12 mouse cellular contexts compared by ENCODE assay signal in the genomic region with DNA sequence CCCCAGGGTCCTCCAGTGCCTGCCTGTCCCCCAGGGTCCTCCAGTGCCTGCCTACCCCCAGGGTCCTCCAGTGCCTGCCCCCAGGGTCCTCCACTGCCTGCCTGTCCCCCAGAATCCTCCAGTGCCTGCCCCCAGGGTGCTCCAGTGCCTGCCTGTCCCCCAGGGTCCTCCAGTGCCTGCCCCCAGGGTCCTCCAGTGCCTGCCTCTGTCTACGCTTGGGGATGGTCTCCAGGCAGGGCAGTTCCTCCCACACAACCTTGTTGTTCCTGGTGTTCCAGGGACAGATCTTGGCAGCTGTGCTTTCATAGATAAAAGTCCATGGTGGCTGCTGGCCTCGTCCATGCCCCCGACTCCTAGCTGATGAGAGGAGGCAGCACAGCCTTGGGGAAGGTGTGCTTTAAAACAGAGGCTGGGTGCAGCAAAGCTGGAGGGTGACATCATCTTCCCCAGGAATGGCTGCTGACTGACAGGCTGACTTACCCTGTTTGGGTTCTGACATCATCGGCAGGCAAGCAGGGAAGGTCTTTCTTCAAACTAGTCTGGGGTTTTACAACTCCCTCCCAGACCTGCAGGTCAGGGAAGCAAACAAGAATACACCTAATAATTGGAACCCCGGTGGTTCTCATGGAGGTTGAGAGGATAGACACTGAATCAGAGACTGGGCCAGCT. TPM values are rescaled to one million over a fixed set of nuclear protein-coding genes. Genes with fewer than 3 reads are reported as not detected.
DNase-seq lines count a peak whose midpoint lies in the region; ATAC-seq and TF ChIP-seq lines count a peak whose summit lies in the region.
"Had no signal": no experiment of that assay in that cellular context is flagged by ENCODE, and none has a peak within 500 bp of the region (broad histone marks: within the 10 kb centered on the region; RNA-seq: fewer than 3 reads in every experiment).

No protein-coding gene starts in this region.

- H3K27ac ChIP-seq in layer of hippocampus, adult 2 months = peak overlapping the region; percentile 86
- peak overlapping the region; percentile 87 for H3K27ac ChIP-seq in forebrain, embryonic 10.5 days
- peak overlapping the region; percentile 78 for H3K27ac ChIP-seq in hindbrain, postnatal 0 days
- H3K27ac ChIP-seq in neural tube, embryonic 14.5 days (ENCODE audit: low read depth, low read length) = peak overlapping the region; percentile 69

- H3K4me1 ChIP-seq in forebrain, embryonic 10.5 days = peaks cover 69% of the 10 kb centered on the region
- peaks cover 24% of the 10 kb centered on the region for H3K4me1 ChIP-seq in hindbrain, postnatal 0 days (ENCODE audit: insufficient read depth, low read length)
- H3K4me1 ChIP-seq in neural tube, embryonic 14.5 days (ENCODE audit: control insufficient read depth, insufficient read depth, low read length) = peaks cover 22% of the 10 kb centered on the region

- no peak overlapping the region for H3K9ac ChIP-seq in hindbrain, postnatal 0 days (replicated peaks; ENCODE audit: low read length)
- no peak overlapping the region for H3K9ac ChIP-seq in neural tube, embryonic 14.5 days (replicated peaks; ENCODE audit: low read depth, low read length)

- peak in 1 of 2 experiments; percentile 32 for DNase-seq in layer of hippocampus, adult 2 months (ENCODE audit: low spot score in 2 of 2)
- DNase-seq in layer of hippocampus, postnatal 25 days (ENCODE audit: extremely low spot score in 1 of 2, low spot score in 1 of 2) = no peak
- DNase-seq in forebrain, embryonic 10.5 days (ENCODE audit: extremely low spot score, low spot score) = no peak
- DNase-seq in hindbrain, postnatal 0 days (ENCODE audit: low spot score) = no peak
- no peak for DNase-seq in cerebellum, adult 11-12 months
- no peak for DNase-seq in spleen, postnatal 14 days (ENCODE audit: low spot score in 2 of 2)
- DNase-seq: cerebellum, adult 11 months; heart, postnatal 4 days; thymus, postnatal 14 days had no signal

- H3K4me3 ChIP-seq in layer of hippocampus, adult 2 months = no peak overlapping the region
- H3K4me3 ChIP-seq in forebrain, embryonic 10.5 days = peak overlapping the region; percentile 8; the same call in 1 of the 2 replicates
- H3K4me3 ChIP-seq in hindbrain, postnatal 0 days (ENCODE audit: low read length) = no peak overlapping the region
- no peak overlapping the region for H3K4me3 ChIP-seq in neural tube, embryonic 14.5 days (ENCODE audit: low read depth, low read length)
- H3K4me3 ChIP-seq: erythroblast, embryonic 14.5 days had no signal

- H3K4me2 ChIP-seq in hindbrain, postnatal 0 days (ENCODE audit: low read depth, low read length) = no peak overlapping the region
- H3K4me2 ChIP-seq in neural tube, embryonic 14.5 days (ENCODE audit: low read depth, low read length) = no peak overlapping the region

- no peaks in the 10 kb centered on the region for H3K9me3 ChIP-seq in forebrain, embryonic 10.5 days
- H3K9me3 ChIP-seq in hindbrain, postnatal 0 days (ENCODE audit: low read length) = no peaks in the 10 kb centered on the region
- H3K9me3 ChIP-seq in neural tube, embryonic 14.5 days (ENCODE audit: control insufficient read depth, low read length) = no peaks in the 10 kb centered on the region

- 0 out of 2 replicates have a peak, but pooled peaks have one; percentile 9 for TF ChIP-seq CTCF in layer of hippocampus, adult 2 months (conservative IDR thresholded peaks at IDR 0.05)
- TF ChIP-seq CTCF in hindbrain, postnatal 0 days (IDR thresholded peaks at IDR 0.05; ENCODE audit: low read depth) = no peak

- ATAC-seq in hindbrain, postnatal 0 days = no peak
- ATAC-seq in neural tube, embryonic 14.5 days (ENCODE audit: low read depth) = no peak
- no peak for ATAC-seq in erythroid progenitor cell, adult 5-6 weeks (replicated peaks; ENCODE audit: low FRiP score, poor library complexity, severe bottlenecking)

- H3K36me3 ChIP-seq in forebrain, embryonic 10.5 days (replicated peaks) = no peaks in the 10 kb centered on the region
- no peaks in the 10 kb centered on the region for H3K36me3 ChIP-seq in hindbrain, postnatal 0 days (ENCODE audit: insufficient read depth, low read length)
- no peaks in the 10 kb centered on the region for H3K36me3 ChIP-seq in neural tube, embryonic 14.5 days (ENCODE audit: control insufficient read depth, insufficient read depth, low read length)

- 58% methylated on average over 5 of the region's 5 CpGs for WGBS in forebrain, embryonic 10.5 days
- WGBS in hindbrain, postnatal 0 days = 39% methylated on average over 5 of the region's 5 CpGs
- 45% methylated on average over 5 of the region's 5 CpGs for WGBS in neural tube, embryonic 14.5 days

- peaks cover 90% of the 10 kb centered on the region for H3K27me3 ChIP-seq in forebrain, embryonic 10.5 days (ENCODE audit: poor library complexity, severe bottlenecking)
- no peaks in the 10 kb centered on the region for H3K27me3 ChIP-seq in hindbrain, postnatal 0 days (ENCODE audit: insufficient read depth, low read length)
- H3K27me3 ChIP-seq in neural tube, embryonic 14.5 days (ENCODE audit: control insufficient read depth, insufficient read depth, low read length) = no peaks in the 10 kb centered on the region

RNA-seq across cellular contexts. Expression of a gene that starts 9.8 kb away (rescaled TPM):
- 10 to 100 TPM; 47.7 to 55.7 TPM for total RNA-seq in layer of hippocampus, adult 2 months (2021)
- total RNA-seq in layer of hippocampus, postnatal 25 days (2021) = 10 to 100 TPM; 61.9 to 67.1 TPM
- 10.9 and 12.1 TPM in 2 replicates for polyA plus RNA-seq in forebrain, embryonic 10.5 days (2016; fragmentation: Nextera tagmentation; extraction: Ambion mirVana)
- 52.1 and 54.5 TPM in 2 replicates for total RNA-seq in hindbrain, postnatal 0 days (2014; rRNA removed)
- 28.9 and 31.5 TPM in 2 replicates for polyA plus RNA-seq in hindbrain, postnatal 0 days (2015; fragmentation: Nextera tagmentation; extraction: Ambion mirVana)
- polyA plus RNA-seq in neural tube, embryonic 14.5 days (2014; fragmentation: Nextera tagmentation; extraction: Ambion mirVana) = 12.8 and 17.5 TPM in 2 replicates
- not detected in 2 replicates for total RNA-seq in erythroid progenitor cell, adult 5-6 weeks (2015; ENCODE audit: low replicate concordance)
- total RNA-seq in erythroid progenitor cell, adult 5-6 weeks (2017; ENCODE audit: low replicate concordance) = not detected in 2 replicates
- polyA plus RNA-seq: erythroblast, embryonic 14.5 days had no signal

RNA-seq across cellular contexts. Expression of a gene that starts 18.2 kb away (rescaled TPM):
- 10 to 100 TPM; 25.5 to 31.2 TPM for total RNA-seq in layer of hippocampus, adult 2 months (2021)
- 10 to 100 TPM; 24.9 to 34.0 TPM for total RNA-seq in layer of hippocampus, postnatal 25 days (2021)
- polyA plus RNA-seq in forebrain, embryonic 10.5 days (2016; fragmentation: Nextera tagmentation; extraction: Ambion mirVana) = 22.0 and 24.0 TPM in 2 replicates
- total RNA-seq in hindbrain, postnatal 0 days (2014; rRNA removed) = 38.1 and 45.1 TPM in 2 replicates
- polyA plus RNA-seq in hindbrain, postnatal 0 days (2015; fragmentation: Nextera tagmentation; extraction: Ambion mirVana) = 21.4 and 22.4 TPM in 2 replicates
- polyA plus RNA-seq in neural tube, embryonic 14.5 days (2014; fragmentation: Nextera tagmentation; extraction: Ambion mirVana) = 24.2 and 25.4 TPM in 2 replicates
- total RNA-seq in erythroid progenitor cell, adult 5-6 weeks (2015; ENCODE audit: low replicate concordance) = 2.9 and 3.4 TPM in 2 replicates
- total RNA-seq in erythroid progenitor cell, adult 5-6 weeks (2017; ENCODE audit: low replicate concordance) = 0.53 and 4.9 TPM in 2 replicates

Comparison
In these comparisons a context has a peak if more than half of its experiments do, and no peak if none do; other contexts are left out.
1. RNA of a gene that starts 9.8 kb away (total RNA-seq): 61.9 to 67.1 TPM in layer of hippocampus, postnatal 25 days, 47.7 to 55.7 TPM in layer of hippocampus, adult 2 months and 52.1 to 54.5 TPM in hindbrain, postnatal 0 days; not detected in erythroid progenitor cell, adult 5-6 weeks; every median in the first group is over 10 times any median in the second.
2. Peak in every context shown above with its lines, with median percentiles within 50 percentile points of each other: H3K27ac ChIP-seq.